21 mouse cellular contexts compared by ENCODE assay signal in the genomic region with DNA sequence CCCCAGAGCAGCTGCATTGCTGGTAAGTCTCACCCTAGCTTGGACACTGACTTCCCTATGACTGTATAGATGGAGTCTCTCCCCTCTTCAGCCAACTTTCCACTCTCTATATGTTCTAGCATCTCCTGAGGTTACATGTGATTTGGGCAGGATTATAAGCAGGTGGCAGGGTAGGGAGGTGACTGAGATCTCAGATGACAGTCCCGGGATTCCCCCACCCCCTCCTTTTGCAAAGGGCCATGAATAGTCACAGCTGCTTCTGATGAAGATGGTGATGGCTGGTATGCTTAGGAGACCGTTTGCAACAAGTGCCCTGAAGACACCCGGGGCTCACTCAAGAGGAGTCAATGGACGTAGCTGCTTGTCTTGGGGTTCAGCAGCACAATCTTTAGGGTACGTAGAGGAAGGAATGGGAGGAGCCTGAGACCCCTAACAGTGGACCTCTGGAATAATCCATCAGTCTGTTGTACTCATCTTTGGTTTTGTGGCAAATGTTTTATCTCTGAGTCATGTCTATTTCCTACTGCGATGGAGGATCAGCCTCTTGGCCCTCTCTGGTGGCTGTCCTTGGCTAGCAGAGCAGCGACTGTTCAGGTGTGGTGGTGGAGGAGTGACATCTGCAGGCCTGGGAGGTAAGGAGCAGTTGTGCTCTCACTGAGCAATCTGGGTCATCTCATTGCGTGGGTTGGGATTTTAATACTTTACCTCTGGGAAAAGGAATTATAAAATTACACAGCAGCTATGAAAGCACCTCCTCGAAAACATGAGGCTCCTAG. TPM values are rescaled to one million over a fixed set of nuclear protein-coding genes. Genes with fewer than 3 reads are reported as not detected.
DNase-seq lines count a peak whose midpoint lies in the region; ATAC-seq and TF ChIP-seq lines count a peak whose summit lies in the region.
"Had no signal": no experiment of that assay in that cellular context is flagged by ENCODE, and none has a peak within 500 bp of the region (broad histone marks: within the 10 kb centered on the region; RNA-seq: fewer than 3 reads in every experiment).

No protein-coding gene starts in this region.

- TF ChIP-seq EP300 in CH12.LX (IDR thresholded peaks at IDR 0.05; ENCODE audit: low read length), result no peak; the same call in 1 of the 2 replicates

- dilution Hi-C loops in CH12.LX (cut with MboI; ENCODE audit: extremely low pct_ligation_motif_present, extremely low pct_unique_long_range_greater_than_20kb, low sequenced_read_pairs), result no loop called here

- H3K79me2 ChIP-seq in CH12.LX (replicated peaks; ENCODE audit: control insufficient read depth, extremely low read depth, insufficient read depth, poor library complexity, severe bottlenecking), result no peaks in the 10 kb centered on the region

- no peak overlapping the region for H3K27ac ChIP-seq in kidney, postnatal 0 days
- no peak overlapping the region for H3K27ac ChIP-seq in kidney, adult 2 months (ENCODE audit: insufficient read depth, low read depth, low read length)
- no peak overlapping the region; the same call in 1 of the 2 replicates for H3K27ac ChIP-seq in CH12.LX (ENCODE audit: insufficient read depth, low read depth)
- H3K27ac ChIP-seq: embryonic facial prominence, embryonic 13.5 days; forebrain, embryonic 13.5 days had no signal

- H3K36me3 ChIP-seq in kidney, postnatal 0 days (ENCODE audit: insufficient read depth, low read length), result no peaks in the 10 kb centered on the region
- no peaks in the 10 kb centered on the region for H3K36me3 ChIP-seq in kidney, adult 2 months (ENCODE audit: control insufficient read depth, insufficient read depth, low read length)
- no peaks in the 10 kb centered on the region for H3K36me3 ChIP-seq in CH12.LX (replicated peaks in 1 of 2; ENCODE audit: control insufficient read depth in 1 of 2, insufficient read depth in 1 of 2, low read length in 1 of 2)
- H3K36me3 ChIP-seq: embryonic facial prominence, embryonic 13.5 days; heart, embryonic 12.5 days had no signal

- no peak overlapping the region for H3K4me2 ChIP-seq in kidney, postnatal 0 days (ENCODE audit: low read length)
- peak overlapping the region; percentile 4; the same call in 1 of the 2 replicates for H3K4me2 ChIP-seq in CH12.LX (ENCODE audit: insufficient read depth, low read depth, poor library complexity, severe bottlenecking)
- H3K4me2 ChIP-seq: embryonic facial prominence, embryonic 13.5 days; forebrain, embryonic 13.5 days; heart, embryonic 12.5 days had no signal

- H3K4me3 ChIP-seq in kidney, postnatal 0 days (replicated peaks; ENCODE audit: low read depth, low read length), result no peak overlapping the region
- no peak overlapping the region for H3K4me3 ChIP-seq in kidney, adult 2 months (ENCODE audit: insufficient read depth, low read depth, low read length)
- no peak overlapping the region for H3K4me3 ChIP-seq in CH12.LX (replicated peaks in 1 of 3; ENCODE audit: low read depth in 2 of 3, low read length in 2 of 3, poor library complexity in 1 of 3)
- H3K4me3 ChIP-seq: embryonic facial prominence, embryonic 13.5 days; forebrain, embryonic 13.5 days; heart, embryonic 12.5 days had no signal

- H3K9ac ChIP-seq in kidney, postnatal 0 days (ENCODE audit: low read depth, low read length), result no peak overlapping the region
- H3K9ac ChIP-seq in CH12.LX (ENCODE audit: insufficient read depth, low read depth), result no peak overlapping the region
- H3K9ac ChIP-seq: embryonic facial prominence, embryonic 13.5 days; forebrain, embryonic 13.5 days; heart, embryonic 12.5 days had no signal

- no peaks in the 10 kb centered on the region for H3K4me1 ChIP-seq in kidney, postnatal 0 days (replicated peaks; ENCODE audit: insufficient read depth, low read length)
- no peaks in the 10 kb centered on the region for H3K4me1 ChIP-seq in kidney, adult 2 months (ENCODE audit: control insufficient read depth, insufficient read depth, low read length)
- peaks cover 11 to 37% of the 10 kb centered on the region in 2 experiments for H3K4me1 ChIP-seq in CH12.LX (ENCODE audit: control insufficient read depth in 1 of 2, insufficient read depth in 2 of 2)

- H3K9me3 ChIP-seq in kidney, postnatal 0 days (replicated peaks; ENCODE audit: low read length), result no peaks in the 10 kb centered on the region
- peaks cover 8% of the 10 kb centered on the region for H3K9me3 ChIP-seq in CH12.LX (replicated peaks; ENCODE audit: low read length)
- H3K9me3 ChIP-seq: embryonic facial prominence, embryonic 13.5 days; forebrain, embryonic 13.5 days; heart, embryonic 12.5 days had no signal

- TF ChIP-seq POLR2A in kidney, adult 2 months (IDR thresholded peaks at IDR 0.05; ENCODE audit: low read depth, low read length), result no peak
- no peak for TF ChIP-seq POLR2A in CH12.LX (IDR thresholded peaks at IDR 0.05; ENCODE audit: low read depth, low read length)

- WGBS in kidney, postnatal 0 days, result 67% methylated on average over 9 of the region's 9 CpGs
- WGBS in kidney, adult 2 months, result 70% methylated on average over 9 of the region's 9 CpGs

- 0 out of 2 replicates have a peak, but pooled peaks have one; percentile 9 for TF ChIP-seq CTCF in kidney, postnatal 0 days (IDR thresholded peaks at IDR 0.05; ENCODE audit: low read depth)
- TF ChIP-seq CTCF in kidney, adult 2 months (conservative IDR thresholded peaks at IDR 0.05; ENCODE audit: insufficient read depth, insufficient read length, low read depth, low read length), result no peak
- peak in 1 of 2 experiments; percentile 46; a peak in 2 of 4 replicates for TF ChIP-seq CTCF in CH12.LX (conservative IDR thresholded peaks at IDR 0.05 in 1 of 2, IDR thresholded peaks at IDR 0.05 in 1 of 2; ENCODE audit: low read depth in 2 of 2, low read length in 2 of 2)

- TF ChIP-seq RAD21 in CH12.LX (IDR thresholded peaks at IDR 0.05; ENCODE audit: low read depth, low read length), result peak; percentile 30

- DNase-seq in kidney, postnatal 0 days (ENCODE audit: low spot score), result no peak
- DNase-seq in kidney, adult 2 months, result no peak
- DNase-seq in CH12.LX (ENCODE audit: extremely low read depth), result peak; percentile 72
- DNase-seq in induced T-regulatory cell, adult 2 months (ENCODE audit: low read depth), result peak; percentile 51
- no peak for DNase-seq in lung, postnatal 36 days
- DNase-seq: adrenal gland, postnatal 10 days; cerebellum, adult 11 months; cerebellum, adult 8-10 months; cerebellum, postnatal 14 days; gastrocnemius, postnatal 10 days; kidney, adult 8-10 months had no signal

- ATAC-seq in kidney, postnatal 0 days (replicated peaks; ENCODE audit: low FRiP score, low read depth), result no peak
- no peak for ATAC-seq in erythroid progenitor cell, adult 5-6 weeks (replicated peaks; ENCODE audit: low FRiP score, poor library complexity, severe bottlenecking)
- ATAC-seq: forebrain, embryonic 13.5 days; hindbrain, embryonic 16.5 days; intestine, embryonic 16.5 days had no signal

- in situ Hi-C loops in CH12.LX (cut with MboI; ENCODE audit: low pct_ligation_motif_present, low pct_unique_long_range_greater_than_20kb, low sequenced_read_pairs), result loop anchor here (5.0 to 25.0 kb wide), 5 partner anchors 88 to 1628 kb away; no protein-coding TSS in a partner anchor

- H3K27me3 ChIP-seq in kidney, postnatal 0 days (ENCODE audit: insufficient read depth, low read length), result no peaks in the 10 kb centered on the region
- no peaks in the 10 kb centered on the region for H3K27me3 ChIP-seq in kidney, adult 2 months (replicated peaks; ENCODE audit: control insufficient read depth, insufficient read depth, low read length)
- H3K27me3 ChIP-seq in CH12.LX (replicated peaks), result no peaks in the 10 kb centered on the region

TF ChIP-seq in CH12.LX, 34 proteins besides CTCF, POLR2A, EP300 and RAD21 (continues in another document):
- TF ChIP-seq SMC3 (IDR thresholded peaks at IDR 0.05; ENCODE audit: low read depth, low read length) (peak; percentile 19), MXI1 (IDR thresholded peaks at IDR 0.05; ENCODE audit: low read depth, low read length) (no peak), CHD1 (IDR thresholded peaks at IDR 0.05; ENCODE audit: low read depth, low read length) (no peak), E2F4 (IDR thresholded peaks at IDR 0.05; ENCODE audit: insufficient replicate concordance, low read depth, low read length) (no peak), MAFK (IDR thresholded peaks at IDR 0.05; ENCODE audit: insufficient replicate concordance, low read length) (no peak), MAZ (IDR thresholded peaks at IDR 0.05; ENCODE audit: low read depth, low read length) (0 out of 2 replicates have a peak, but pooled peaks have one; percentile 1), MEF2A (IDR thresholded peaks at IDR 0.05; ENCODE audit: borderline replicate concordance, low read depth, low read length) (no peak), JUN (IDR thresholded peaks at IDR 0.05; ENCODE audit: insufficient read depth, low read depth, low read length) (no peak), UBTF (IDR thresholded peaks at IDR 0.05; ENCODE audit: low read depth, low read length) (no peak), GABPA (IDR thresholded peaks at IDR 0.05; ENCODE audit: insufficient replicate concordance, low read depth, low read length) (no peak), ZNF384 (IDR thresholded peaks at IDR 0.05; ENCODE audit: low read depth, low read length) (no peak), USF2 (conservative IDR thresholded peaks at IDR 0.05; ENCODE audit: low read depth, low read length) (no peak), MAX (IDR thresholded peaks at IDR 0.05; ENCODE audit: low read length) (0 out of 2 replicates have a peak, but pooled peaks have one; percentile 16), BHLHE40 (IDR thresholded peaks at IDR 0.05; ENCODE audit: low read depth, low read length) (peak; percentile 56), HCFC1 (IDR thresholded peaks at IDR 0.05; ENCODE audit: low read depth, low read length) (no peak), ZKSCAN1 (IDR thresholded peaks at IDR 0.05; ENCODE audit: borderline replicate concordance, low read depth, low read length) (no peak)

RNA-seq across cellular contexts. Expression of a gene that starts 38.5 kb away (rescaled TPM):
- 24.6 and 26.1 TPM in 2 replicates for polyA plus RNA-seq in kidney, postnatal 0 days (2015; fragmentation: Nextera tagmentation; extraction: Ambion mirVana)
- polyA plus RNA-seq in kidney, adult 2 months (2012; rRNA removed), result 26.7 and 29.8 TPM in 2 replicates
- not detected in 2 replicates for total RNA-seq in CH12.LX (2012; rRNA removed)
- not detected in 2 replicates for total RNA-seq in CH12.LX (2014; rRNA removed)
- not detected in 2 replicates for polyA plus RNA-seq in CH12.LX (2012; ENCODE audit: insufficient read length, low read depth)
- not detected in 2 replicates for total RNA-seq in erythroid progenitor cell, adult 5-6 weeks (2015; ENCODE audit: low replicate concordance)
- not detected in 2 replicates for total RNA-seq in erythroid progenitor cell, adult 5-6 weeks (2017; ENCODE audit: low replicate concordance)
- total RNA-seq: adrenal gland, postnatal 10 days; gastrocnemius, postnatal 10 days; heart, postnatal 25 days had no signal
- polyA plus RNA-seq: brain, embryonic 14.5 days; cortical plate, adult 2 months; embryonic facial prominence, embryonic 13.5 days; forebrain, embryonic 13.5 days; heart, embryonic 12.5 days; hindbrain, embryonic 11.5 days; hindbrain, embryonic 16.5 days had no signal

RNA-seq across cellular contexts. Expression of a gene that starts 47.4 kb away (rescaled TPM):
- 1.0 and 1.3 TPM in 2 replicates for polyA plus RNA-seq in kidney, postnatal 0 days (2015; fragmentation: Nextera tagmentation; extraction: Ambion mirVana)
- 1.7 and 2.5 TPM in 2 replicates for polyA plus RNA-seq in kidney, adult 2 months (2012; rRNA removed)
- total RNA-seq in CH12.LX (2012; rRNA removed), result 5.3 and 6.9 TPM in 2 replicates
- total RNA-seq in CH12.LX (2014; rRNA removed), result 2.3 and 2.4 TPM in 2 replicates
- 3.2 and 3.7 TPM in 2 replicates for polyA plus RNA-seq in CH12.LX (2012; ENCODE audit: insufficient read length, low read depth)
- total RNA-seq in erythroid progenitor cell, adult 5-6 weeks (2015; ENCODE audit: low replicate concordance), result 10.8 and 13.0 TPM in 2 replicates
- total RNA-seq in erythroid progenitor cell, adult 5-6 weeks (2017; ENCODE audit: low replicate concordance), result 6.1 and 6.3 TPM in 2 replicates

Comparison
In these comparisons a context has a peak if more than half of its experiments do, and no peak if none do; other contexts are left out.
1. DNase-seq: peak in CH12.LX (single experiment) and induced T-regulatory cell, adult 2 months (single experiment); none in kidney, postnatal 0 days (single experiment), kidney, adult 2 months (single experiment) and lung, postnatal 36 days (single experiment).
2. RNA of a gene that starts 38.5 kb away (polyA plus RNA-seq): 26.7 to 29.8 TPM in kidney, adult 2 months and 24.6 to 26.1 TPM in kidney, postnatal 0 days; not detected in CH12.LX; every median in the first group is over 10 times any median in the second.